Mouse (Mus musculus): ENCODE measurements around the gene Fcho2.

Fcho2 gene

GRCm38 (mm10) chr13:98715443-98715990 lies 99.7 kb downstream of the Fcho2 start:
- DNase-seq (ENCODE audit: low spot score in 2 of 2), result no peak

- DNase-seq (ENCODE audit: low spot score in 2 of 2), result no peak
Measured at GRCm38 (mm10) chr13:98710655-98711054, 104.6 kb downstream of the Fcho2 start.

GRCm38 (mm10) chr13:98710236-98710635 lies 105.0 kb downstream of the Fcho2 start:
- DNase-seq (ENCODE audit: low spot score in 2 of 2), result no peak

GRCm38 (mm10) chr13:98705501-98705900 lies 109.7 kb downstream of the Fcho2 start:
- no peak for DNase-seq (ENCODE audit: low spot score in 2 of 2)

GRCm38 (mm10) chr13:98703786-98704185 lies 111.5 kb downstream of the Fcho2 start:
- DNase-seq (ENCODE audit: low spot score in 2 of 2), result no peak

- DNase-seq (ENCODE audit: low spot score in 2 of 2), result no peak
Measured at GRCm38 (mm10) chr13:98702361-98702760, 112.9 kb downstream of the Fcho2 start.

GRCm38 (mm10) chr13:98701309-98701675 lies 114.0 kb downstream of the Fcho2 start:
- no peak for DNase-seq (ENCODE audit: low spot score in 2 of 2)

GRCm38 (mm10) chr13:98700661-98701308 lies 114.5 kb downstream of the Fcho2 start:
- no peak for DNase-seq (ENCODE audit: low spot score in 2 of 2)

- no peak for DNase-seq (ENCODE audit: low spot score in 2 of 2)
Measured at GRCm38 (mm10) chr13:98699982-98700540, 115.2 kb downstream of the Fcho2 start.

- DNase-seq (ENCODE audit: low spot score in 2 of 2), result no peak
Measured at GRCm38 (mm10) chr13:98699051-98699744, 116.1 kb downstream of the Fcho2 start.

GRCm38 (mm10) chr13:98696716-98697115 lies 118.5 kb downstream of the Fcho2 start:
- DNase-seq (ENCODE audit: low spot score in 2 of 2), result no peak

GRCm38 (mm10) chr13:98695546-98695945 lies 119.7 kb downstream of the Fcho2 start:
- peak in 1 of 2 experiments; percentile 8 for DNase-seq (ENCODE audit: low spot score in 2 of 2)

GRCm38 (mm10) chr13:98694773-98695314 lies 120.4 kb downstream of the Fcho2 start, which contains the start of gene Tmem171:
Tmem171 (minus strand) TSS chr13:98694834.
- peak in 1 of 2 experiments; percentile 5 for DNase-seq (ENCODE audit: low spot score in 2 of 2)

GRCm38 (mm10) chr13:98693316-98693715 lies 121.9 kb downstream of the Fcho2 start:
- DNase-seq (ENCODE audit: low spot score in 2 of 2), result no peak

- no peak for DNase-seq (ENCODE audit: low spot score in 2 of 2)
Measured at GRCm38 (mm10) chr13:98691956-98692515, 123.2 kb downstream of the Fcho2 start.

- DNase-seq (ENCODE audit: low spot score in 2 of 2), result no peak
Measured at GRCm38 (mm10) chr13:98690886-98691285, 124.4 kb downstream of the Fcho2 start.

GRCm38 (mm10) chr13:98689605-98690290 lies 125.5 kb downstream of the Fcho2 start:
- DNase-seq (ENCODE audit: low spot score in 2 of 2), result peak in 1 of 2 experiments; percentile 19

GRCm38 (mm10) chr13:98687931-98688330 lies 127.3 kb downstream of the Fcho2 start:
- no peak for DNase-seq (ENCODE audit: low spot score in 2 of 2)

GRCm38 (mm10) chr13:98684144-98684900 lies 130.9 kb downstream of the Fcho2 start:
- DNase-seq (ENCODE audit: low spot score in 2 of 2), result no peak

- DNase-seq (ENCODE audit: low spot score in 2 of 2), result no peak
Measured at GRCm38 (mm10) chr13:98683412-98683811, 131.8 kb downstream of the Fcho2 start.

Measured in urinary bladder, postnatal 36 days (tissue).